Mouse (Mus musculus) liver, adult 2 months (tissue): ENCODE data around the gene Eps8. TPM values are rescaled to one million over a fixed set of nuclear protein-coding genes. Genes with fewer than 3 reads are reported as not detected.
A peak's percentile ranks its signal among the peaks of the same experiment; 100 is the strongest.

Source experiments
- DNase-seq: peaks from one replicate; pipeline ENCODE4 v3.0.0-alpha.2; 2011; ENCODE audit warnings: low read depth, low spot score; ENCODE audit errors: extremely low read depth
- H3K27ac ChIP-seq: fragments of 200-500 bp; replicated peaks from 2 replicates; pipeline ENCODE4 v1.5.1; 2012; ENCODE audit warnings: low read depth, mild to moderate bottlenecking, control low read depth, inconsistent platforms, low read length; ENCODE audit not compliant: insufficient read depth
- H3K27me3 ChIP-seq: fragments of 200-500 bp; 2 replicates; pipeline ENCODE4 v1.6.1; 2012; ENCODE audit warnings: mild to moderate bottlenecking, moderate library complexity, low read length, inconsistent platforms; ENCODE audit not compliant: control insufficient read depth, insufficient read depth
- H3K36me3 ChIP-seq: fragments of 200-500 bp; 2 replicates; pipeline ENCODE4 v1.6.1; 2012; ENCODE audit warnings: low read length, inconsistent platforms; ENCODE audit not compliant: control insufficient read depth, insufficient read depth
- H3K4me1 ChIP-seq: fragments of 200-500 bp; 2 replicates; pipeline ENCODE4 v1.6.1; 2011; ENCODE audit warnings: low read length; ENCODE audit not compliant: control insufficient read depth, insufficient read depth
- H3K4me3 ChIP-seq: fragments of 200-500 bp; 2 replicates; pipeline ENCODE4 v1.5.1; 2011; ENCODE audit warnings: low read depth, mild to moderate bottlenecking, control low read depth, low read length, moderate library complexity; ENCODE audit not compliant: insufficient read depth
- H3K79me2 ChIP-seq: fragments of 200-500 bp; 2 replicates; pipeline ENCODE4 v1.6.1; 2012; ENCODE audit warnings: inconsistent platforms, mild to moderate bottlenecking, low read length, moderate library complexity; ENCODE audit not compliant: control insufficient read depth, insufficient read depth
- H3K9ac ChIP-seq: fragments of 200-500 bp; 2 replicates; pipeline ENCODE4 v1.6.1; 2012; ENCODE audit warnings: low read depth, mild to moderate bottlenecking, control low read depth, inconsistent platforms, low read length
- CTCF ChIP-seq: fragments of 200-500 bp; IDR thresholded peaks from 2 replicates; pipeline ENCODE4 v1.5.1; 2011; ENCODE audit warnings: low read depth, low read length, control low read depth
- POLR2A ChIP-seq: fragments of 200-500 bp; IDR thresholded peaks from 2 replicates; pipeline ENCODE4 v1.6.1; 2011; ENCODE audit warnings: low read length, control low read depth; ENCODE audit not compliant: insufficient read depth; ENCODE audit errors: extremely low read depth
- WGBS: fragments of 180-500 bp; shearing (Covaris S2); methylation state at CpG from one replicate; pipeline ENCODE4 v1.1.7; 2018; 5-methylcytosine and 5-hydroxymethylcytosine counted together
- polyA plus RNA-seq: library from polyadenylated mRNA; depleted of rRNA; stranded (reverse); fragments of >200 nt; gene quantifications from 2 replicates; pipeline ENCODE4 v1.2.3, GENCODE M21; 2012; rRNA removed
- total RNA-seq: library from RNA; depleted of rRNA; stranded (reverse); fragments of >200 nt; gene quantifications from 2 replicates; pipeline ENCODE4 v1.2.3, GENCODE M21; 2014; rRNA removed

Gene Eps8
- total RNA-seq = 2.2 TPM in 2 replicates
- polyA plus RNA-seq = 0.67 and 0.89 TPM in 2 replicates

GRCm38 (mm10) chr6:137654776-137655175 is at the start of gene Eps8:
Gene Eps8 (minus strand): TSS chr6:137654876.
- no peaks in the 10 kb centered on the region for H3K4me1 ChIP-seq
- H3K4me3 ChIP-seq = no peak within 1 kb of the TSS
- H3K9ac ChIP-seq = no peak within 1 kb of the TSS
- H3K27ac ChIP-seq = no peak within 1 kb of the TSS
- DNase-seq = no peak
- no peaks in the 10 kb centered on the region for H3K79me2 ChIP-seq
- 83% methylated on average over 2 of the region's 2 CpGs for WGBS
- H3K36me3 ChIP-seq = no peaks in the 10 kb centered on the region
- no peaks in the 10 kb centered on the region; the same call in 1 of the 2 replicates for H3K27me3 ChIP-seq
- TF ChIP-seq CTCF (no peak), POLR2A (no peak)

- Histone ChIP-seq H3K4me1 (no peaks in the 10 kb centered on the region), H3K4me3 (no peak overlapping the region), H3K79me2 (no peaks in the 10 kb centered on the region), H3K27me3 (peaks cover 8% of the 10 kb centered on the region; the same call in 1 of the 2 replicates), H3K9ac (no peak overlapping the region), H3K27ac (peak overlapping the region; percentile 18), H3K36me3 (no peaks in the 10 kb centered on the region)
- DNase-seq = no peak
- no peak for TF ChIP-seq POLR2A
- TF ChIP-seq CTCF = no peak
- WGBS = 81% methylated on average over 7 of the region's 7 CpGs
These were observed 48.8 kb upstream of the Eps8 start for GRCm38 (mm10) chr6:137703431-137703830.

DNA sequence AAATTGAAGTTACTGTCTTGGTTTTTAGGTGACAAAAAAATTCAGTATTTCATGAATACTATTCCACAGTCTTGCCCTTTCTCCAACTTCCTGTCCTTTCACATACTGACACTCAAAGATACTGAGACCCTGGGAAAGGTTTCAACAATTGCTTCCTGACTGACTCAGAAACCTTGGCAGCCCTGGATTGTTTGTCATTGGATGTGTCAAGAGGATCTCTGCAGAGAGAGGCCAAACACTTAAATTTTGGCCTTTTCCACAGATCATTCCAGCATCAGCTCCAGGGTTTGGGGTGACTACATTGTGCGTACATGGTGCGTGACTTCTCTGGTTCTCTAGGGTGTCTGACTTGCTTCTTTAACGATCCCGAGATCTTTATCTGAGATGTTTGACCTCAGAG is 48.2 kb upstream of the Eps8 start:
- no peaks in the 10 kb centered on the region for H3K79me2 ChIP-seq
- H3K36me3 ChIP-seq = no peaks in the 10 kb centered on the region
- DNase-seq = peak; percentile 45
- TF ChIP-seq POLR2A (no peak), CTCF (no peak)
- H3K27me3 ChIP-seq = peaks cover 6% of the 10 kb centered on the region; the same call in 1 of the 2 replicates
- peak overlapping the region; percentile 18; the same call in 1 of the 2 replicates for H3K27ac ChIP-seq
- no peaks in the 10 kb centered on the region for H3K4me1 ChIP-seq
- H3K9ac ChIP-seq = no peak overlapping the region
- WGBS = 45% methylated on average over 4 of the region's 4 CpGs
- no peak overlapping the region for H3K4me3 ChIP-seq

DNA sequence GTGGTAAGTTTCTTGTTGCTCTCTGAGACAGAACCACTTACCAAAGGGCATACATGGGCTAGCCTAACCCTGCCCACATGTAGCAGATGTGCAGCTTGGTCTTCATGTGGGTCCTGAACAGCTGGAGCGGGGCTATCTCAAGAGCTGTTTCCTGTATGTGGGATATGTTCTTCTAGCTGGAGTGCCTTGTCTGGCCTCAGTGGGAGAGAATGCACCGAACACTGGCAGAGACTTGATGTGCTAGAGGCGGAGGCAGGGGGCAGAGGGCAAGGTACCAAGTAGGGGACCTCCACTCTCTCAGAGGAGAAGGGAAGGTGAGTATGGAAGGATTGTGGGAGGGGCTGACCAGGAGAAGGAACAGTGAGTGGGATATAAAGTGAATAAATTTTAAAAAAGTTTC is 47.5 kb upstream of the Eps8 start:
- H3K36me3 ChIP-seq = no peaks in the 10 kb centered on the region
- no peak for DNase-seq
- no peaks in the 10 kb centered on the region for H3K4me1 ChIP-seq
- H3K27me3 ChIP-seq = peaks cover under 1% of the 10 kb centered on the region; the same call in 1 of the 2 replicates
- no peak overlapping the region for H3K4me3 ChIP-seq
- no peaks in the 10 kb centered on the region for H3K79me2 ChIP-seq
- H3K27ac ChIP-seq = no peak overlapping the region
- WGBS = 90% methylated on average over 3 of the region's 3 CpGs
- H3K9ac ChIP-seq = no peak overlapping the region
- TF ChIP-seq POLR2A (no peak), CTCF (no peak)

- Histone ChIP-seq H3K27me3 (peaks cover 2% of the 10 kb centered on the region; the same call in 1 of the 2 replicates), H3K27ac (no peak overlapping the region), H3K79me2 (no peaks in the 10 kb centered on the region), H3K36me3 (no peaks in the 10 kb centered on the region), H3K4me3 (no peak overlapping the region), H3K4me1 (no peaks in the 10 kb centered on the region), H3K9ac (no peak overlapping the region)
- TF ChIP-seq POLR2A (no peak), CTCF (no peak)
- 89% methylated on average over 7 of the region's 7 CpGs for WGBS
- DNase-seq = no peak
These were observed 44.8 kb upstream of the Eps8 start for GRCm38 (mm10) chr6:137699434-137699833.

GRCm38 (mm10) chr6:137696445-137697204 is 41.9 kb upstream of the Eps8 start:
- Histone ChIP-seq H3K79me2 (no peaks in the 10 kb centered on the region), H3K36me3 (no peaks in the 10 kb centered on the region), H3K9ac (no peak overlapping the region), H3K4me1 (no peaks in the 10 kb centered on the region), H3K27ac (no peak overlapping the region), H3K4me3 (no peak overlapping the region), H3K27me3 (peaks cover 2% of the 10 kb centered on the region; the same call in 1 of the 2 replicates)
- DNase-seq = peak; percentile 28
- 74% methylated on average over 8 of the region's 8 CpGs for WGBS
- TF ChIP-seq POLR2A (no peak), CTCF (no peak)
